Mouse (Mus musculus): ENCODE data around the gene Cep131.

- TF ChIP-seq EP300 (optimal IDR thresholded peaks at IDR 0.05) (no peak), CTCF (IDR thresholded peaks at IDR 0.05; ENCODE audit: low read depth) (no peak)
Observed at GRCm38 (mm10) chr11:120134148-120134547, 47.5 kb upstream of the Cep131 start.
